Mouse (Mus musculus): Measurements from ENCODE around the gene Ttc28.

- TF ChIP-seq POLR2A (IDR thresholded peaks at IDR 0.05; ENCODE audit: control insufficient read depth, extremely low read depth, insufficient read depth, low read length, poor library complexity), result no peak
- no peak for TF ChIP-seq CTCF (IDR thresholded peaks at IDR 0.05; ENCODE audit: borderline replicate concordance, control insufficient read depth, extremely low read depth, insufficient read depth, low read length, poor library complexity)
Observed at GRCm38 (mm10) chr5:111231769-111232168, 352.2 kb downstream of the Ttc28 start.
